Mouse (Mus musculus) neural tube, embryonic 15.5 days (tissue): ENCODE measurements at regions not wholly inside any gene's neighbourhood (a gene's known extent, or its start where the extent isn't known, plus 50 kb on each side); places are given as distances from the start of the nearest gene placed in this dataset.
A peak's percentile ranks its signal among the peaks of the same experiment; 100 is the strongest.

Experiments used
- ATAC-seq: fragments of 200-750 bp; cut with Nextera tagmentation; 2 replicates; pipeline ENCODE4 v1.8.0; 2017; ENCODE audit warnings: mild to moderate bottlenecking, moderate TSS enrichment, moderate library complexity; ENCODE audit not compliant: low FRiP score
- H3K27ac ChIP-seq: fragments of 300-500 bp; sonication (generic); replicated peaks from 2 replicates; pipeline ENCODE4 v1.5.1; 2015; ENCODE audit warnings: mild to moderate bottlenecking, inconsistent platforms
- H3K27me3 ChIP-seq: fragments of 300-500 bp; sonication (generic); replicated peaks from 2 replicates; pipeline ENCODE4 v1.6.1; 2015; ENCODE audit warnings: inconsistent platforms
- H3K36me3 ChIP-seq: fragments of 300-500 bp; sonication (generic); 2 replicates; pipeline ENCODE4 v1.6.1; 2015; ENCODE audit warnings: inconsistent platforms
- H3K4me1 ChIP-seq: fragments of 300-500 bp; sonication (generic); 2 replicates; pipeline ENCODE4 v1.6.1; 2015; ENCODE audit warnings: inconsistent platforms
- H3K4me2 ChIP-seq: fragments of 300-500 bp; sonication (generic); 2 replicates; pipeline ENCODE4 v1.6.1; 2015; ENCODE audit warnings: inconsistent platforms, mild to moderate bottlenecking, moderate library complexity
- H3K4me3 ChIP-seq: fragments of 300-500 bp; sonication (generic); replicated peaks from 2 replicates; pipeline ENCODE4 v1.5.1; 2015; ENCODE audit warnings: mild to moderate bottlenecking, inconsistent platforms
- H3K9ac ChIP-seq: fragments of 300-500 bp; sonication (generic); replicated peaks from 2 replicates; pipeline ENCODE4 v1.6.1; 2015; ENCODE audit warnings: mild to moderate bottlenecking, inconsistent platforms
- H3K9me3 ChIP-seq: fragments of 300-500 bp; sonication (generic); replicated peaks from 2 replicates; pipeline ENCODE4 v1.6.1; 2016; ENCODE audit warnings: inconsistent platforms
- WGBS: fragments of 180-500 bp; shearing (Covaris S2); methylation state at CpG from one replicate; pipeline ENCODE4 v1.1.7; 2015; ENCODE audit warnings: mixed read lengths; 5-methylcytosine and 5-hydroxymethylcytosine counted together

DNA sequence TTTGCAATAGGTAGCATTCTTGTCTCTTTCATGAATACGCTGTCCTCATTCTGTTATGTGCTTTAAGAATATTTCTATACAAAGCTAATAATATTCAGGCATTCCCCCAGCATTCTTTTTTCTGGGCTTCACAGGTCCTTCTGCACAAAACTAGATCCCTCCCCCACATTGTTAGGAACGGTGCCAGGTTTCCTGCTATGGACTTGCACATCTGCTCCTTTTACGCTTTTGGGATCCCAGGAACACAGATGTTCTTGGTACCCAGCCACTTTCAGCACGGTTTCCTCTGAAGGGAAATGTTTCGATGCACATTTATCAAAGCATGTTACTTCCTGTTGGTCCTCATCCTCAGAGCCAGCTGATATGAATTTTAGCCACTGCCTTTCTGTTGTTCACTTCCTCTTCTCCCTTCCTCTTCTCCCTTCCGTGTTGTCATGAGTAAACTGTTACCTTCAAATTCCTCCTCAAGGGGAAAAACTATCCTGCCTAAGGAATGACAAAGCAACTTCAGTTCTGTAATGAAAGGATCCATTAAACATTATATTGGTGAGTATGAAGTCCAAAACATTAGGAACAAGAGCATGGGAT, 209.9 kb upstream of the Gbe1 start:
- WGBS = 59% methylated on average over 6 of the region's 6 CpGs
- Histone ChIP-seq H3K27ac (no peak overlapping the region), H3K9me3 (no peaks in the 10 kb centered on the region)

DNA sequence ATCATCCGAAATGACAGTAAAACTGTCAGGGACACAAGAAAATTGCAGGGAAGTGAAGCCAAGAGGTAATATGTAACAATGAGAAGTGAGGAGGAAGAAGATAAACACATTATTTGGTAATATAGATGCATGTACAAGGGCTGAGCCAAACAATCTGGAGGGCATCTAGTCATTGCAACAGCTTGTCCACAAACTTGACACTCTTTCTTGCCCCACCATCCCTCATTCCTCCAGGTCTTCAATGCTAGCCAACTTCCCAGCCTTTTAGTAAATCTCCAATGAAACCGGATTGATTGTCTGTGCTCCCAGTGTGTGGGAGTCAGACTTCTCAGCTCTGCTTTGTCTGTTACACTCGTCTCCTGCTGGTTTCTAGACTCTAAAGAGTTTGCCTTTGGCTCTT, 172.3 kb upstream of the Gbe1 start:
- no peaks in the 10 kb centered on the region for H3K9me3 ChIP-seq
- 43% methylated on average over 3 of the region's 3 CpGs for WGBS
- no peaks in the 10 kb centered on the region for H3K36me3 ChIP-seq
- H3K4me2 ChIP-seq = no peak overlapping the region
- H3K9ac ChIP-seq = no peak overlapping the region
- no peaks in the 10 kb centered on the region for H3K27me3 ChIP-seq
- H3K4me3 ChIP-seq = no peak overlapping the region
- no peak for ATAC-seq
- no peak overlapping the region for H3K27ac ChIP-seq
- H3K4me1 ChIP-seq = no peaks in the 10 kb centered on the region

More for the DNA sequence above, 209.9 kb upstream of the Gbe1 start:
- Histone ChIP-seq H3K36me3 (no peaks in the 10 kb centered on the region), H3K4me1 (no peaks in the 10 kb centered on the region), H3K4me3 (no peak overlapping the region), H3K9ac (no peak overlapping the region), H3K4me2 (no peak overlapping the region), H3K27me3 (no peaks in the 10 kb centered on the region)
- ATAC-seq = no peak

DNA sequence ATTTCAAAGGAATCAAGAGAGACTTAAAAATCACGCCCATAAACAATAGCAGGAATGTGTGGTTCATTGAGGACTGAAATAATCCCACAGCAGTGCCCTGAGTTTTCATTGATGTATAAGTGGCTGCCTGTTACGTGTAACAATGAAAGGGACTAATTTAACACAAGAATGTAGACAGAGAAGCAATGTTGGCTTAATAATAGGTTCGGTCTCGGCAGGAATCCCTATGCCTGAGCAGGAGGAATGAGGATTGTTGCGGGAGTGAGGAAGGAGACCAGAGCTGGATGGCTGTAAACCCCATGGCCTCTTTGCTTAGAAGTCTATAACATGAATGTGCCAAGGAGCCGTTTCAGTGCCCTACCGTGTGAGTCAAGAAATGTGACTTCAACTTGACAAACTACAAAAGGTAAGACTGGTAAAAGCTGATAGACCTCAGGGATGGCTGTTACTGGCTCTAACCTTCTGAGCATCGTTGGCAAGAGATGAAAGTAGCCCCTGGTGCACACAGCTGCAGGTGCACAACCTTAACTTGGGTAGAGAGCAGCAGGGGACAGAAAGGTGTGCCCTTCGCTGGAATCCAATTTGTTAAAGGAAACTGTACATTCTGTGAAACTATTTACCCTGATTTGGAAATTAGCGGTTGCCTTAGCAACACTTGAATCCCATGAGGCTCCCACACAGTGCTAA, 165.9 kb upstream of the Gbe1 start:
- no peak overlapping the region for H3K9ac ChIP-seq
- H3K27ac ChIP-seq = no peak overlapping the region
- no peak for ATAC-seq
- WGBS = 26% methylated on average over 10 of the region's 10 CpGs
- no peak overlapping the region for H3K4me3 ChIP-seq
- H3K27me3 ChIP-seq = no peaks in the 10 kb centered on the region
- no peaks in the 10 kb centered on the region for H3K36me3 ChIP-seq
- no peak overlapping the region for H3K4me2 ChIP-seq
- no peaks in the 10 kb centered on the region for H3K9me3 ChIP-seq
- no peaks in the 10 kb centered on the region for H3K4me1 ChIP-seq

DNA sequence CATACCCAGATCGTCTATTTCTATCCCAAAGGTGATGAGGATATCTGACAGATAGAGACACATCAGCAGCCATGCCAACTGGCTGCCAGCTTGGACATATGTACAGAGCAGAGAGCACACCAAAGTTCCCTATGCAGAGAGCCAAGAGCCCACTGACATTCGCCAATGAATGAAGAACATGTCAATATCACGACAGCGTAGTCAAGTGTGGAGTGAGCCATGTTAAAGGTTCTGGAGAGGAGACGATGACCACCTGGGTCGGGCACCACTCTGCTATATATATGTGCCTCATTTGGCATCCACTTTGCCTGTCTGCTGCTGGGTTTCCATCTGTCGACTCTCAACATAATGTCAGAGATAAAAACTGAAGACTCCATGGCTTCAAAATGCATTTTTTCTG, 159.2 kb upstream of the Gbe1 start:
- 85% methylated on average over 7 of the region's 7 CpGs for WGBS
- no peak for ATAC-seq

DNA sequence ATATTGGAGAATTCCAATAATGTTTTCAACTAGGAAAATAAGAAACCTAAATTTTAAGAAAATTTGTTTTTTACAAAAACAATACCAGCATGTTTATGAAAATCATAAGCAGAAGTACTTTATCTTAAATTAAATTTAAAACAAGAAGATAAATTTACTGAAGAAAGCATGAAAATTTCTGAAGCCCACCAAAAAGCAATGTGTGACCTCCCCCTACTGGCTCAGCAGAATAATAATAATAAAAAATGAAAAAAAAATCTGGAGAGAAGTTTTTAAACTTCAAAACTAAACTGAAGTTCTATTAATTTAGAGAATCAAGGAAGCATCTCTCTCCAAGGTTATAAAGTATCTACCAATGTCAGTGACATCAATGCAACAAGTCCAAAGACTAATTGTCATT, 153.2 kb upstream of the Gbe1 start:
- no peak for ATAC-seq
- H3K4me3 ChIP-seq = no peak overlapping the region
- no peaks in the 10 kb centered on the region for H3K27me3 ChIP-seq
- H3K9me3 ChIP-seq = no peaks in the 10 kb centered on the region
- no peak overlapping the region for H3K27ac ChIP-seq
- H3K4me2 ChIP-seq = no peak overlapping the region
- H3K36me3 ChIP-seq = no peaks in the 10 kb centered on the region
- no peak overlapping the region for H3K9ac ChIP-seq
- H3K4me1 ChIP-seq = no peaks in the 10 kb centered on the region

More for the DNA sequence above, 159.2 kb upstream of the Gbe1 start:
- H3K4me1 ChIP-seq = no peaks in the 10 kb centered on the region
- H3K4me2 ChIP-seq = no peak overlapping the region
- no peak overlapping the region for H3K27ac ChIP-seq
- no peak overlapping the region for H3K9ac ChIP-seq
- H3K9me3 ChIP-seq = no peaks in the 10 kb centered on the region
- no peaks in the 10 kb centered on the region for H3K27me3 ChIP-seq
- no peak overlapping the region for H3K4me3 ChIP-seq
- H3K36me3 ChIP-seq = no peaks in the 10 kb centered on the region

DNA sequence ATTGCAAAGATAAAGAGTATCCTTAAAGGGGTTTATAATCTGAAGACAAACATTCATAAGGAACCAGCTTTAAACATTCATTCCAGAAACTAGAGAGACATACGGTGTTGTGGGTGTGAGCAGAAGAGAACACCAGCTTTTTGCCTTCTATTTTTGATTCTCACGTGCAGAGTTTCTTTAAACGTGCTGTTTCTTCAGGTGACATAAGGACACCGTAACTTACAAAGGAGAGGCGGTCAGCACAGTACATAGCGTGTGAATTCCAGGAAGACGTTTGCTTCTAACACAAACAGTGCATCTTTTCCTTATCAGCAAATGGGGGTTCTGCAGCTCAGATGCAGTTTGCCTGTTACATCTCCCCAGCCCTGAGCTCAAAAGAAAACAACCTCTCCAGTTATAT, 138.6 kb upstream of the Gbe1 start:
- no peaks in the 10 kb centered on the region for H3K27me3 ChIP-seq
- H3K27ac ChIP-seq = no peak overlapping the region
- no peaks in the 10 kb centered on the region for H3K9me3 ChIP-seq
- H3K4me2 ChIP-seq = no peak overlapping the region
- no peaks in the 10 kb centered on the region for H3K36me3 ChIP-seq
- H3K4me3 ChIP-seq = no peak overlapping the region
- no peaks in the 10 kb centered on the region for H3K4me1 ChIP-seq
- 64% methylated on average over 7 of the region's 7 CpGs for WGBS
- no peak for ATAC-seq
- H3K9ac ChIP-seq = no peak overlapping the region

DNA sequence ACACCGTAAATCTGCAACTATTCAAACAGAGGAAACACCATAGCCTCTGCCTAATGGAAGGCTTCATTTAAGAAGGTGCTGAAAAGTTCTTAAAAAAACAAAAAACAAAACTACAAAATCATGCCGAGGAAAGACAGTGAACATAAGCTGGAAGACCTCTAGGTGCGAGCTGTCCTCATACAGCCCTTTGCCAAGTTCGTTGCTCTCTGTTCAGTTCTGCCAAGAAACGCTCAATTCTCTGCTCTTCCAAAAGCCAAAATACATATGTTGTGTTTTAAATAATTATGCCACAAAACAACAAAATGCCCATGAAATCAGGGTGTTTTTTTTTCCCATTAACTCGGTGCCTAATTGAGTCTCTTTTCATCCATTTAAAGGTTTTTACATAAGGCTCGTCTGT, 134.8 kb upstream of the Gbe1 start:
- no peak overlapping the region for H3K4me3 ChIP-seq
- no peaks in the 10 kb centered on the region for H3K9me3 ChIP-seq
- 70% methylated on average over 7 of the region's 7 CpGs for WGBS
- H3K27me3 ChIP-seq = no peaks in the 10 kb centered on the region
- ATAC-seq = no peak
- no peak overlapping the region for H3K9ac ChIP-seq
- H3K4me1 ChIP-seq = no peaks in the 10 kb centered on the region
- H3K36me3 ChIP-seq = no peaks in the 10 kb centered on the region
- H3K4me2 ChIP-seq = no peak overlapping the region
- no peak overlapping the region for H3K27ac ChIP-seq

DNA sequence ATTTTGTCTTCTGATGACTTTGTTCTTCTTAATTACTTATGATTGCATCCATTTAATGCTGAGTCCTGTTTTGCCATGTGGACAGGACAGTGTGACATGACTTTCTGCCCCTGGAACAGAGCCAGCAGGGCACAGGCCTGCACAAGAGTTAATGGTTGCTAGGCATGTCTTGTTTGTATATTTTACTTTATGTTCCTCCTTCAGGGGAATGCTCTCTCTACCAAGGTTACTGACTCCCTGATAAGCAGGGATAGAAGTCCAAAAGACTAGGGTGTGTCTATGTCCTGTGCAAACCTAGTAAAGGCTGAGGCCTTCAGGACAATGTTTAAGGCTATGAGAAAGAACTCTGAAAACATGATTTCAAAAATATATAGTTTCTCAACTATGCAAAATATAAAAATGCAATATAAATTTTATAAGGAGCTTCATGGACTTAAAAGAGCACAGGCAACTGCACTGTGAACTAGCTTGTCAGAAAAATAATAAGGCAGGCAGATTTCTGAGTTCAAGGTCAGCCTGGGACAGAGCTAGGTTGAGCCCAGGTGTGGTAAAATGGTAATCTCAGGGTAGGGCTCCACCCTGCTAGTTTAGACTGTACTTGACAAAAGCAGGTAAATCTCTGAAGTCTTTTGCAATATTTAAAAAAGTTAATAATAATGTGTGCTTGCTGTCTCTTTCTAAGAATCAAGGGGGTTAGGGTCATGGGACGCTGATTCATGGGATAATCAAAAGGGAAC, 99.7 kb upstream of the Gbe1 start:
- Histone ChIP-seq H3K27ac (no peak overlapping the region), H3K27me3 (no peaks in the 10 kb centered on the region), H3K9me3 (no peaks in the 10 kb centered on the region), H3K4me3 (no peak overlapping the region), H3K4me2 (no peak overlapping the region), H3K4me1 (no peaks in the 10 kb centered on the region), H3K9ac (no peak overlapping the region), H3K36me3 (no peaks in the 10 kb centered on the region)
- WGBS = 31% methylated on average over 1 of the region's 1 CpGs
- ATAC-seq = no peak

DNA sequence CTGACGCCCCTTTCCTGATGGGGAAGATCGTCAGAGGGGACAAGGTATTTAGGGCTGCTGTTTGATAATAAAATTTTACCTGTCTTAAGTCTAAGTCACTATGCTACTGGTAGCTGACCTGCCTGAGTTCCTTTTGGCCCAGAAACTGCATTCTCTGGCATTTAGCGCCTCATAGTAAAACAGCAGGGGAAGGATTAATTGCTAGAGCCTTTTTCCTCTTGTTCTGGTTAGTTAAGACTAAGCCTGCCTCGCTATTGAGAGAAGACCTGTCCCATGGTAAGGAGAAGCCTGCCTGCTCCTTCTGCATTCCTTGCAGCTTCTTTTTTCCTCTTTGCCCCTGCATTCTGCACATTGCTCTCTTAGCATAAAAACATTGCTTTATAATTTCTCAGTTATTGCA, 98.9 kb upstream of the Gbe1 start:
- Histone ChIP-seq H3K4me3 (no peak overlapping the region), H3K27me3 (no peaks in the 10 kb centered on the region), H3K9me3 (no peaks in the 10 kb centered on the region), H3K4me2 (no peak overlapping the region), H3K9ac (no peak overlapping the region), H3K27ac (no peak overlapping the region), H3K4me1 (no peaks in the 10 kb centered on the region), H3K36me3 (no peaks in the 10 kb centered on the region)
- no peak for ATAC-seq
- 5% methylated on average over 4 of the region's 4 CpGs for WGBS

DNA sequence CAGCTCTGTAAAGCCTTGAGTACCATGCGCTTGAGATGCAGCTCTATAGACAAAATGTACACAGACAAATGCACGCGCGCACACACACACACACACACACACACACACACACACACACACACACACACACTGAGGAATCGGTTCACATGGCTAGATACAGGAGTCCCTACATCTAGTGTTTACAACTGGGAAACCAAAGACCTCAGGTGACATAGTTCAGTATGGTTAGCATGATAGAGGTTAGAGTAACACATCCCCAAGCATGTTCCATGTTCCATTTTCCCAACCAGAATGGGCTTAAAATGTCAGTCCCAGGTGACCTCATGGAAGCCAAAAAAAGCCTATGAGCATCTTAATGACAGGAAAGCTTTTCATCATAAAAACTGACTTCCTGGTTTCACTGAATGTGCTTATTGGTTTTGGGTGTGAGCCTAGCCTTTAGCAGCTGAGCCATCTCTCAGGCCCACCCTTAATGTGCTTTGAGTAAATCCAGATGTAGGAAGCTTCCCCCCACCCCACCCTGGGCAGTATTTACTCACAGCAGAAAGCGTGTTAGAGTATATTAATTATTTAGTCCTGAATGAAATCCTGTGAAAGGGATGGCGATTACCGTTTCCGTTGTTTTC, 86.0 kb upstream of the Gbe1 start:
- no peak overlapping the region for H3K4me3 ChIP-seq
- 85% methylated on average over 9 of the region's 9 CpGs for WGBS
- no peaks in the 10 kb centered on the region for H3K9me3 ChIP-seq
- H3K4me2 ChIP-seq = no peak overlapping the region
- no peak overlapping the region for H3K9ac ChIP-seq
- no peaks in the 10 kb centered on the region for H3K36me3 ChIP-seq
- no peaks in the 10 kb centered on the region for H3K27me3 ChIP-seq
- ATAC-seq = 0 out of 2 replicates have a peak, but pooled peaks have one; percentile 53
- H3K4me1 ChIP-seq = peaks cover 9% of the 10 kb centered on the region; the same call in 1 of the 2 replicates
- H3K27ac ChIP-seq = no peak overlapping the region

DNA sequence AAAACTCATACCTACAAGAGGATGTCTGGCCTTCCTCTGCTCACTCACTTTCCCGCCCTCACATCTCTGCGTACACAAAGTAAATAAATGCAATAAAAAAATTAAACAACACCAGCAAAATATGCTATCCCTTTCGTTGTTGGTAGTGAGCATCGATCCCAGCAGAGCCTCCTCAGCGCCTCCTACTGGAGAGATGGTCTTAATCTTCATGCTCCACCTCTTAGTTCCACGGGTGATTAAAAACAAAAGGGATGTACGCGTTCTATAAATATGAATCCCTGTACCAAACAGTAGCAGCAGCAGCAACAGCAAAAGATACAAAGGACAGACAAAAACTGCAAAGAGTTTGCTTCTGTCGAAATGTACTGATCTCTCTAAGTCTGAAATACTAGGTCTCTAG, 81.0 kb upstream of the Gbe1 start:
- Histone ChIP-seq H3K27me3 (no peaks in the 10 kb centered on the region), H3K4me3 (no peak overlapping the region), H3K9ac (no peak overlapping the region), H3K27ac (no peak overlapping the region), H3K9me3 (no peaks in the 10 kb centered on the region), H3K4me2 (no peak overlapping the region), H3K36me3 (no peaks in the 10 kb centered on the region), H3K4me1 (peaks cover 9% of the 10 kb centered on the region; the same call in 1 of the 2 replicates)
- ATAC-seq = no peak
- WGBS = 94% methylated on average over 9 of the region's 9 CpGs

DNA sequence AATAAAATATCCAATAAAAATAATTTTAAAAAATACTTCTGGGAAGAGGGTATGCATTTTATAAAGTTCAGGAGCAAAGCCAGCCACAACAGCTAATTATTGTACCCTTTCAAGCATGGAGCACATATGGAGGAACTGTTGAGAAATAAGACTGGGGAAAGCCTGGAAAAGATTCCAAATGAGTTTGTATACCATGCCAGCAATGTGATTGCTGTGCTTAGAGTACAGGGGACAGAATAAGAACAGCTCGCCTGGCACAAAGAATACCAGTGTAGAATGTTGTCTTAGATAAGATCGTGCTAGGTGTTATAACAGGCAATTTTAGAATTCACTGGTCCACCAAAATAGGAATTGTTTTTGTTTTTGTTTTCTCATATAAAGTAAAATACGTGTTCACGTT, 78.6 kb upstream of the Gbe1 start:
- no peak overlapping the region for H3K4me2 ChIP-seq

More for the DNA sequence above, 78.6 kb upstream of the Gbe1 start:
- no peaks in the 10 kb centered on the region for H3K27me3 ChIP-seq
- no peak overlapping the region for H3K4me3 ChIP-seq
- no peaks in the 10 kb centered on the region for H3K36me3 ChIP-seq
- peaks cover 11% of the 10 kb centered on the region for H3K4me1 ChIP-seq
- H3K9me3 ChIP-seq = no peaks in the 10 kb centered on the region
- WGBS = 95% methylated on average over 4 of the region's 4 CpGs
- H3K27ac ChIP-seq = no peak overlapping the region
- no peak for ATAC-seq
- H3K9ac ChIP-seq = no peak overlapping the region
